10 mouse cellular contexts compared by ENCODE assay signal in genomic region chr2:68756793-68757192, GRCm38 (mm10).
DNase-seq lines count a peak whose midpoint lies in the region; ATAC-seq and TF ChIP-seq lines count a peak whose summit lies in the region.
"Had no signal": no experiment of that assay in that cellular context is flagged by ENCODE, and none has a peak within 500 bp of the region (broad histone marks: within the 10 kb centered on the region; RNA-seq: fewer than 3 reads in every experiment).

No protein-coding gene starts in this region.

- no peaks in the 10 kb centered on the region for H3K27me3 ChIP-seq in forebrain, embryonic 13.5 days
- no peaks in the 10 kb centered on the region for H3K27me3 ChIP-seq in intestine, embryonic 16.5 days (replicated peaks; ENCODE audit: control insufficient read depth, insufficient read depth, low read length)
- no peaks in the 10 kb centered on the region for H3K27me3 ChIP-seq in neural tube, embryonic 12.5 days (replicated peaks)
- H3K27me3 ChIP-seq: CH12.LX had no signal

- intact Hi-C loops in gastrocnemius, adult 2 months (cut with DNase I), result loop anchor here (5.0 to 10.0 kb wide), 2 partner anchors 194 to 392 kb away; no protein-coding TSS in a partner anchor
- intact Hi-C loops in left cerebral cortex, postnatal 36 days (cut with DNase I), result loop anchor here (1.0 to 2.0 kb wide), 2 partner anchors 193 to 392 kb away; no protein-coding TSS in a partner anchor

- no peaks in the 10 kb centered on the region for H3K4me1 ChIP-seq in forebrain, embryonic 13.5 days
- no peaks in the 10 kb centered on the region for H3K4me1 ChIP-seq in intestine, embryonic 16.5 days (ENCODE audit: control insufficient read depth, insufficient read depth, low read length)
- no peaks in the 10 kb centered on the region for H3K4me1 ChIP-seq in neural tube, embryonic 12.5 days

- peak; percentile 43; the same call in 1 of the 2 replicates for TF ChIP-seq CTCF in gastrocnemius, adult 2 months (IDR thresholded peaks at IDR 0.05)
- peak; percentile 71; the same call in 1 of the 2 replicates for TF ChIP-seq CTCF in brain, embryonic 14.5 days (IDR thresholded peaks at IDR 0.05; ENCODE audit: borderline replicate concordance, extremely low read depth, insufficient read depth, insufficient read length)

- no peak for DNase-seq in gastrocnemius, adult 2 months
- DNase-seq in gastrocnemius, postnatal 25 days, result no peak
- peak; percentile 70 for DNase-seq in brain, embryonic 14.5 days (ENCODE audit: low read depth)
- DNase-seq in left cerebral cortex, postnatal 36 days (ENCODE audit: low spot score in 2 of 2), result peak; percentile 39 to 40

- no peak overlapping the region for H3K27ac ChIP-seq in gastrocnemius, adult 2 months
- H3K27ac ChIP-seq in forebrain, embryonic 13.5 days, result no peak overlapping the region
- H3K27ac ChIP-seq in intestine, embryonic 16.5 days (ENCODE audit: low read length), result no peak overlapping the region
- H3K27ac ChIP-seq in neural tube, embryonic 12.5 days, result no peak overlapping the region

- peak; percentile 78 for ATAC-seq in forebrain, embryonic 13.5 days
- ATAC-seq in intestine, embryonic 16.5 days, result peak; percentile 85
- peak; percentile 71 for ATAC-seq in neural tube, embryonic 12.5 days (ENCODE audit: low FRiP score, low read depth)
- no peak for ATAC-seq in erythroblast, adult 5-6 weeks (replicated peaks; ENCODE audit: low FRiP score, poor library complexity, severe bottlenecking)

- H3K9ac ChIP-seq in forebrain, embryonic 13.5 days, result no peak overlapping the region
- H3K9ac ChIP-seq in intestine, embryonic 16.5 days (ENCODE audit: low read depth, low read length), result no peak overlapping the region
- no peak overlapping the region for H3K9ac ChIP-seq in neural tube, embryonic 12.5 days

- H3K4me2 ChIP-seq in forebrain, embryonic 13.5 days, result no peak overlapping the region
- H3K4me2 ChIP-seq in intestine, embryonic 16.5 days (ENCODE audit: low read depth, low read length), result no peak overlapping the region
- no peak overlapping the region for H3K4me2 ChIP-seq in neural tube, embryonic 12.5 days (replicated peaks)

- H3K36me3 ChIP-seq in forebrain, embryonic 13.5 days (ENCODE audit: poor library complexity, severe bottlenecking), result no peaks in the 10 kb centered on the region
- H3K36me3 ChIP-seq in intestine, embryonic 16.5 days (ENCODE audit: control insufficient read depth, insufficient read depth, low read length), result no peaks in the 10 kb centered on the region
- no peaks in the 10 kb centered on the region for H3K36me3 ChIP-seq in neural tube, embryonic 12.5 days

- H3K4me3 ChIP-seq in gastrocnemius, adult 2 months, result no peak overlapping the region
- H3K4me3 ChIP-seq in forebrain, embryonic 13.5 days, result no peak overlapping the region
- H3K4me3 ChIP-seq in intestine, embryonic 16.5 days (ENCODE audit: low read length), result no peak overlapping the region
- no peak overlapping the region for H3K4me3 ChIP-seq in neural tube, embryonic 12.5 days
- H3K4me3 ChIP-seq: myocyte had no signal

- TF ChIP-seq POLR2A in brain, embryonic 14.5 days (IDR thresholded peaks at IDR 0.05; ENCODE audit: borderline replicate concordance, extremely low read depth, insufficient read depth, insufficient read length, poor library complexity, severe bottlenecking), result no peak

- 32% methylated on average over 6 of the region's 6 CpGs for WGBS in forebrain, embryonic 13.5 days
- whole genome bisulfite sequencing in intestine, embryonic 16.5 days, result 16% methylated on average over 6 of the region's 6 CpGs
- 24% methylated on average over 6 of the region's 6 CpGs for WGBS in neural tube, embryonic 12.5 days

- no peaks in the 10 kb centered on the region for H3K9me3 ChIP-seq in forebrain, embryonic 13.5 days (replicated peaks)
- H3K9me3 ChIP-seq in intestine, embryonic 16.5 days (ENCODE audit: control insufficient read depth, low read length), result no peaks in the 10 kb centered on the region
- no peaks in the 10 kb centered on the region for H3K9me3 ChIP-seq in neural tube, embryonic 12.5 days

Comparison
In these comparisons a context has a peak if more than half of its experiments do, and no peak if none do; other contexts are left out.
1. DNase-seq: peak in brain, embryonic 14.5 days (single experiment) and left cerebral cortex, postnatal 36 days (2 of 2); none in gastrocnemius, adult 2 months (single experiment) and gastrocnemius, postnatal 25 days (single experiment).